Mouse (Mus musculus): ENCODE measurements around the gene Spsb1. TPM values are rescaled to one million over a fixed set of nuclear protein-coding genes. Genes with fewer than 3 reads are reported as not detected.
A peak's percentile ranks its signal among the peaks of the same experiment; 100 is the strongest.

The Spsb1 gene
- total RNA-seq (2021), result 10 to 100 TPM; 17.7 to 19.6 TPM
- long read RNA-seq, experiment 1, transcript Spsb1-201 (3 exons, 3,092 nt), result major isoform, 13 of 22 reads
- long read RNA-seq, experiment 1, partial matches to known transcripts, result 0 of 22 reads
- long read RNA-seq, experiment 1, other reads (novel, unspliced or antisense), result 9 of 22 reads
- long read RNA-seq, experiment 2, transcript Spsb1-201 (3 exons, 3,092 nt), result major isoform, 21 of 24 reads
- long read RNA-seq, experiment 2, partial matches to known transcripts, result 0 of 24 reads
- long read RNA-seq, experiment 2, other reads (novel, unspliced or antisense), result 1 of 24 reads

DNA sequence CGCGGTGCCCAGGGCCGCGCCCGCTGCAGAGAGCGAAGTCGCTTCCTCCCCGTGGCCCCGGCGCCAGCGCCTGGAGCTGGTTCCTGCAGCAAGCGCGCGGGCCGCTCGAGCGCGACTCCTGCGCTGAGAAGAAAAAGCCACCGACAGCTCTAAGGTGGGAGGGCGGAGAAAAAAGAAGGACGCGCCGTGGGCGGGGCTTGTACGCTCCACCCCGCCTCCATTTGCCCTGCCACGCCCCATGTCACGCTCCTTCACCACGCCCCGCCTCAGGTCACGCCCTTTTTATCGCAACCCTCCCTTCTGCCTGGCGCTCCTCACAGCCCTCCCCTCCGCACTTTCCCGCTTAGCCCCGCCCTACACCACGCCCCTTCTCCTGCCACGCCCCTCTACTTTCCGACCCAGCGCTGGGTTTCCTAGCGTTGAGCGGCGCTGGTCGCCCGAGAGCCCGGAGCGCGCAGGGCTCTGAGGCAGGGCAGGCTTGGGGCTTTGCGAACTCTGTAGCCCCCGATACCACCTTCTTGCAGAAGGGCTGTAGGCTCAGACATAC is at the start of gene Spsb1:
Gene Spsb1 (minus strand): TSS at position 151 of the 547 bp plus-strand sequence.
- peak; percentile 94 to 95 for DNase-seq (ENCODE audit: low spot score in 2 of 2)
- intact Hi-C loops (cut with DNase I), result loop anchor here (5.0 kb wide), 3 partner anchors 103 to 218 kb away; partner anchors contain the start of gene Tmem201

DNA sequence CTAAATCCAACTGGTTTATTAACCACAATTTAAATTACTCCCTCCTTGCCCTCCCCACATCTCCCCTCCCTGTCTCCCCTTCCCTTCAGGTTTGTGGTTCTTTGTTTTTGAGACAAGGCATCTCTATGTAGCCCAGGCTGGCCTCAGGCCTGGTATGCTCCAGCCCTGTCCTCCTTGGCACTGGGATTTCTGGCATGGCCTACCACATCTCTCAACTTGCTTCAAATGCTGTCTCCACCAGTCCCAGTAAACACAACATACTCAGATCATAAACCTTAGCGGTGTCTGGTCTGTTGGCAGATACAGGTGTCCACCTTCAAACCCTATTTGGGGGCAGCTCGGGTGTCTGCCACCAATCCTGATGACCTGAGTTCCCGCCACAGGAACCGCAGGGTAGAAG is 48.8 kb upstream of the Spsb1 start:
- no peak for DNase-seq (ENCODE audit: low spot score in 2 of 2)
- intact Hi-C loops (cut with DNase I), result no loop called here

DNA sequence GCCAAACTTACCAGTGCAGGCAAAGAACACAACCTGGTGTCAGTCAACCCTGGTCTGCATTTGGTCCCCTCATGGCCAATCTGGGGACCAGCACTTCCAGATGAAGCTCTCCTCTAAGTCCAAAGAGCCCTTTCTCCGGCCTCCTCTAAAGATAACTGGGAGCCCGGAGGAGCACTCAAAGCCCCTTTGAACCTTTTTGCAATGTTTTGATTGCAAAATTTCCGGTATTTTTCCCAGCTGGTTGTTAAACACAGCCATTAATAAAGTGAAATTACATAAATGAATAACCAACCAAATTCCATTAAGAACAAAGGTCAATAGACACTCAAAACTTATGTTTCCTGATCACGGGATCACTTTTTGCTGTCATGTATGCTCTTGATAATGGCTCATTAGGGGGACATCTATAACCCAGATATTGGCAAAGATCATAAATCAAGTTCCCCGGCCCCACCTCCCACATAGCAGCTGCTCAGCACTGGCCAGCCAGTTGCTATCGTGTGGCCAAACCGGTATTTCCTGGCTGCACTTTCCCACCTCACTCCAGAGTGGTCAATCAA is 48.3 kb upstream of the Spsb1 start:
- DNase-seq (ENCODE audit: low spot score in 2 of 2), result no peak
- intact Hi-C loops (cut with DNase I), result no loop called here

DNA sequence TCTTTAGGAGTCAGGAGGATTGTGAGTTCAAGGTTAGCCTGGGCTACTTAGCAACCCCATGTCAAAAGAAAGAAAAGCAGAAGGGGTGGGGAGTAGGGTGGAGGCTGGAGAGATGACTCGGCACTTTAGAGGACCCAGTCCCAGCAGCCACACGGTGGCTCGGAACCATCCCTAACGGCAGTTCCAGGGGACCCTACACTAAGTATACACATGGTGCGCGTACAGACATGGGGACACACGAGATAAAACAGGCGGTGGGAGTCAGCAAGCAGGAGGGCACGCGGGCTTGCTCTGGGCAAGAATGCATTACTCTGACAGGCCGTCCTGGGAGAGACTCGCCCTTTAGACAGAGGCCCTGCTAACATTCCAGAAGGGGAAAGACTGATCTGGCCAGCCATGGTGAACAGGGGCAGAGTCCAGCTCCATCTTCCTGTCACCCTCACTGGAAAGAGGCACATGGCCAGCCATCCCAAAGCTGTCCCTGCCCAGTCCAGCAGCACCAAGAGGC is 47.2 kb upstream of the Spsb1 start:
- DNase-seq (ENCODE audit: low spot score in 2 of 2), result no peak
- intact Hi-C loops (cut with DNase I), result no loop called here

DNA sequence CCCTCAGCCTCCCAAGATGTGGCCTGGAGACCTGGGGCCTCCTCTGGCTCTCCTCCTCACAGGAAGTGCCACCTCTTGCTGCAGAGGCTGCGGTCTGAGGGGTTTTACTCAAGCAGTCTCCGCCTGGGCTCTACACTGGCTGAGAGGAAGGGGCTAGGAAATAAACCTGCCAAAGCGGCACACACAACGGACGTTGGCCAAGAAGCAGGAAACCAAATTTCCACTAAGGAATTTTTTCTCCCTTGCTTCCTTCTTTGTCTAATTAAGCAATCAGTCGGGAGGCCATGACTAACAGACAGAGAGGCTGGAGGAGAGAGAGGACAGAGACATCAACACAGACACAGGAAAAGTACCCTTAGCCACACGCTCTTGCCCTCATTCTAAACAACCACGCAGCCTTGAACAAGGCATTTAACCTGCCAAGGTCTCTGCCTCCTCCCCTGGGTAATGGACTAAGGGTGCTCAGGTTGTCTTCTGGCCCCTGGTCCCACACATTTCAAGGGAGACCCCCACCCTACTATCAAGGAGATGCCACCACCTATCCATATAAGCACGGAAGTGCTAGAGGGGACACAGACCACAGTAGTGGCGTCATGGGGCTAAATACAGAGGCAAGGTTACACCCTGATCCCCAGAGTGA is 46.5 kb upstream of the Spsb1 start:
- DNase-seq (ENCODE audit: low spot score in 2 of 2), result no peak
- intact Hi-C loops (cut with DNase I), result no loop called here

DNA sequence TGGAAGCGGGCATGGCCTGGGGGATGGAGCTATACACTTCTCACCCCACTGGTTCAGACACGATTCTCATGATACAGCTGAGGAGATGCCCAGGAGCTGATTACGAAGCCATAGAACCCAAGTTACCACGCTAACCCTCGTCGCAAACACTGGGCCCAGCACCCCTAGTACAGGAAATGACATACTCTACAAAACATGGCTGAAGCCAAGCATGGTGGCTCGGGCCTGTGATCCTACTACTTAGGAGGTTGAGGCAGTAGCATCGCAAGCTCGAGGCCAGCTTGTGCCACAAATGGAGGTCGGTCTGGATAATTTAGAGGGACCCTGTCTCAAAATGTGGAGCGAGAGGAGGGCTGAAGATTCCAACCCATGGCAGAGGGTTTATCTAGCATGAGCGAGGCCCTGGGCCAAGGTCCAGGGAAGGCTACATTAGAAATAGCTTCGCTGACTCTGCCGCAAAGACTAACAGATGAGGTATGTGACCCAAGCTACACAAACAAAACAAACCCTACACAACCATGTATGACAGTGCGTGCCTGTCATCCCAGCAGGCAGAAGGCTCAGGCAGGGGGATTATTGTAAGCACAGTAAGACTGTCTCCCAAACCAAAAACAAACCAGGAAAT is 45.2 kb upstream of the Spsb1 start:
- intact Hi-C loops (cut with DNase I), result no loop called here
- no peak for DNase-seq (ENCODE audit: low spot score in 2 of 2)

DNA sequence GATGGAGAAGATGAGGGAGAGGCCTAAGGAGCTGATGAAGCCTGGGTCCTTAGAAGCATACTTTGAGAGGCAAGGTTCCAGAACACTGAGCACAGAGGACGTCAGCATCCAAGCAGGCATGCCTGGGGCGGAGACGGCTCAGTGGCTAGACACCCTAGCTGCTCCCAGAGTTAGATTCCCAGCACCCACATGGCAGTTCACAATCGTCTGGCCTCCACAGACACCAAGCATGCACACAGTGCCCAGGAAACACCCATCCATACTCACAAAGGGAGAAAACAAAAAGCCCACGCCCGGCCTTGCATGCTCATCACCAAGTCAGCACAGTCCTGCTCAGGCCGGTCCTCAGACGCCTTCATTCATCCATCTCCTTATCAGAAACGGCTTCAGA is 44.7 kb upstream of the Spsb1 start:
- no peak for DNase-seq (ENCODE audit: low spot score in 2 of 2)
- intact Hi-C loops (cut with DNase I), result no loop called here

DNA sequence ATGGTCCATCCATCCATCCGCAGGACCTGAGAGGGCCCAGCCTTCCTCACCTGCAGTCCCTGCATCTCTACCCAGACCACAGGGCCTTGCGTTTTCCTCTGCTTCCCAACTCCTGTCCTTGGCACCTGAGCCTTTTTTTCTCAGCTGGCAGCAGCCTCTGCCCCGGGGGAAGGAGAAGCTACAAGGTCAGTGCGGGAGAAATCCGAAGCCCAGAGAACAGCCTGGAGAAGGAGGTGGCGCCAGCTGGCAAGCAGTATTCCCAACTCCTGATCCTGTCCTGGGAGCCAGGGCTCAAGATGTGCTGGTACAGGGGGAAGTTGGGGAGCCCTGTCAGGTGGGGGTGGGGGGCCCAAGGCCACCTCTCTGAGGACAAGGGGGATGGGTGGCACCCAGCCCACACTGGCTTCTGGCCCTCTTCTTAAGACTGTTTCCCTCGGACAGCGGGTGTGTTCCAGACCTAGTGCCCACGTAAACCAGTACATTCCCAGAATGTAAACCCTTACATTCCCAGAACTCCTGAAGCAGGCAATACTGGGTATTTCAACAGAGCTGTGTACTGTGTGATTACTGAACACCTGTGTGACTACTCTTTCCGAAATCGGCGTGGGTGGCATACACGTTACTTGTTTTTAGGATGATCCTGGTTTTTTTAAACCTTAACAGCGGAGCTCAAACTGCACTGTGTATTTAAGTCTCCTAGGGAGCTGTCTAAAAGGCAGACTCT is 44.1 kb upstream of the Spsb1 start:
- intact Hi-C loops (cut with DNase I), result no loop called here
- DNase-seq (ENCODE audit: low spot score in 2 of 2), result no peak

DNA sequence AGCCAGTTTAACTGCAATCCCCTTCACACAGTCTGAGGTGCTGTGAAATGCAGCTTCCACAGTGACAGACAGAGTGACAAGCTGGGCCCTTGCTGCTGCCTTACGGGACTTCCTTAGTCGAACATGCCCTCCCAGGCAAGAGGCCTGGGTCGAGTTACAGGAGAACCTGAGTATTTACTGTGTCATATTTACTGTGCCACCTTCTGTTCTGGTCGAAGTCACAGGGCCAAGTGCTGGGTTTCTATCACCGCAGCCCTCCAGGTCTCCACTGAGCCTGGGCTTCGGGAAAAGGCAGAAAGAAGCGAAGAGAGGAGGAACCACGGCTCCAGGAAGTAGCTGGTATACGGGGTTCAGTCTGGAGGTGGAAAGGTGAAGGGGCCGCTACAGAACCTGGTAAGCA is 43.2 kb upstream of the Spsb1 start:
- no peak for DNase-seq (ENCODE audit: low spot score in 2 of 2)
- intact Hi-C loops (cut with DNase I), result no loop called here

DNA sequence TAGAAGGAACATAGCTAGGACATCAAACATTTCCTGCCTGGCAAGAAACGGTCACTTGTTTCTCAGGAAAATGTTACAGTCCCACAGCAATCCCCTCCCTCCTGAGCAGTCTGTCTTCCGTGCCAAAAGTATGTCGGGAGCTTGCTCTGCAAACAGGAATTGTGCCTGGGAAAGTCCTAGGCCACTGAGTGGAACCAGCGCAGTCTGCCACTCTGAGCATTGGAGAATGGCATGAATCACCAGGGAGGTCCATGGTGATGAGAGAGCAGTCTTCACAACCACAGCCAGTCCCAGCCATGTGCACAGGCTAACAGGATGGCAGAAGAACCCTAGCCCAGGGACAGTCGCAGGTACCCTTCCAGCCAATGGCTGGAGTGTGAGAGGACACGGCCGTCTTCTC is 41.6 kb upstream of the Spsb1 start:
- intact Hi-C loops (cut with DNase I), result no loop called here
- no peak for DNase-seq (ENCODE audit: low spot score in 2 of 2)

DNA sequence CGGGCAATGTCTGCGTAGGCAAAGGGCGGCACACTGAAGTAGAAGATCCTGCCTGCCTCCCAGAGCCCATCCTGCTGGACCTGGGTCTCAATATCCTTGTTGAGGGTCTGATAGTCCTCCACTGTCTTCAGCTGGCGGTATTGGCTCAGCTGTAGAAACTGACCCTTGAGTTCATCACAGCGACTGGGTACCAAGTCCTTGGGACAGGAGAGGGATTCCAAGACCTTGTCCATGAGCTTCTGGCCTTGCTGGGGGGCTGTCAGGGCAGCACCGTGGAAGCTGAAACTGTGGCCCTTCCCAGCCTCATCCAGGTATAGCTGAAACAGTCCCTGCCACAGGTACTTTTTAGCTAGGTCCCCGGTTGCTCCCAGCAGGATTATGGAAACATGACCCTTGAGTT is 41.1 kb upstream of the Spsb1 start:
- no peak for DNase-seq (ENCODE audit: low spot score in 2 of 2)
- intact Hi-C loops (cut with DNase I), result no loop called here

DNA sequence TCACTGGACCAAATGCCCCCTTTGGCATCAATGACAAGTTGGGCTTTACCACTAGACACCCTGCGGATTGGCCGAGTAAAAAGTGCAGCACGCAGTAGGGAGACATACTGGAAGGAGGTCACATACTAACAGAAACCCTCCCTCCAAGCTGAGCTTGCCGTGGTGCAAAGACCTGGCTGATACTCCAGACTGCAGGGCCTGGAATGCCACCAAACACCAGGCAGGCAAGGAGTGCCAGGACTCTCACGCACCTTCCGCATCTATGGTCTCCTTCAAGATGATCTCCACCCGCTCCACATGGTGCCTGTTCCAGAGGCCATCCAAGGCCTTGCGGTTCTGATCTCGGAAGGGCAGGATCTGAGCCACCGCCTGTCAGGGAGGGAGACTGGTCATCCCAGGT is 39.4 kb upstream of the Spsb1 start:
- no peak for DNase-seq (ENCODE audit: low spot score in 2 of 2)
- intact Hi-C loops (cut with DNase I), result no loop called here

DNA sequence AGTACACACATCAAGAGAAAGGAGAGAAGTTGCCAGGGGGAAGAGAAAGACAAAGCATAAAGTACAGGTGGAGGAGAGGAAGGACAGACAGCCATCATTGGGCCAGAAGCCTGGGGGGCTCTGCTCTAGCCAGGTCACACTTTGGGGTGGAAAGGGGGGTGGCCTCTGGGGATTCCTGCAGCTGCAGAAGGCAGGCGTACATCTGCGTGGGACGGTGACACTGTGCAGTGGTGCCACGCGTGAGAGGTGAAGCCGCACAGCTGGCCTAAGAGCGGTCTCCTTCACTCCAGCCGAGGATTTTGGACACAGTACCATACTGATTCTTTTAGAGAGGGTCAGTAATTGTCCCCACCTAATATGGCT is 37.8 kb upstream of the Spsb1 start:
- no peak for DNase-seq (ENCODE audit: low spot score in 2 of 2)
- intact Hi-C loops (cut with DNase I), result no loop called here

DNA sequence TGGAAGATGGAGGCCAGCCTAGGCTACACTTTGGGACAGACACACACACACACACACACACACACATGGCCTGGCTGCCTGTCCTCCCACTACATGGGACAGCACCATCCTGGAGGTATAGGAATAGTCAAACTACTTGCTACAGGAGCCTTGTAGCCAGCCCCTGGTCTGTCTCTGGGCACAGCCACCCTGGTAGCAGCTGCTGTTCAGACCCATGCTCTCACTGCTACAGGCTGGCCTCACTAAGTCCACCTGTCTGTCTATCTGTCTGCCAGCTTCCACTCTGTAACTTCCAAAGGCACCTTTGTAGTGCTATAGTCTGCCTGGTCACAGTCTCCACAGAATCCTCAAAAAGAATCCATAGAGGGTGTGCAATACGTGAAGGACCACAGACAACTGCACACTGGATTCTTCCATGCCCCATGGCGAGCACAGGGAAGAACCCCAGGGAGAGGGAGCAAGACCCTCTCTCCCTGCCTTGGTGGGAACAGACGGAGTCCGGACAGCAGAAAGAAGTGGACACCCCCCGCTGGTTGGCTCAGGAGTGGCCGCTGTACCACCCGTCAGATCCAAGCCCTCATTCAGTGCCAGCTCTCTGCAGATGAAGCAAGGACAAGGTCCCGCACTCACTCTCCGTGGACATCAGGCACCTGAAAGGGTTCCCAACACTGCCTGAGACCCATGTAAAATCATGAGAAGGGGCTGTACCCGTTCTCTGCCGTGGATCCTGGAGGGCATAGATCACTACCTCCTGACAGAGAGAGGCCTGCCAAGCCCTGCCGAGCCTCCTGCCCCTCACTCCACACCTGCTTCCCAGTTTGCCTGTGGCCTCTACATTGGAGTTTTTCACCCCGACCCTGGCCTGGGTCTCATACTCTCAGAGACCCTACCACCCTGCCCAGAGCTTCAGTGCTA is 37.2 kb upstream of the Spsb1 start:
- intact Hi-C loops (cut with DNase I), result no loop called here
- no peak for DNase-seq (ENCODE audit: low spot score in 2 of 2)

DNA sequence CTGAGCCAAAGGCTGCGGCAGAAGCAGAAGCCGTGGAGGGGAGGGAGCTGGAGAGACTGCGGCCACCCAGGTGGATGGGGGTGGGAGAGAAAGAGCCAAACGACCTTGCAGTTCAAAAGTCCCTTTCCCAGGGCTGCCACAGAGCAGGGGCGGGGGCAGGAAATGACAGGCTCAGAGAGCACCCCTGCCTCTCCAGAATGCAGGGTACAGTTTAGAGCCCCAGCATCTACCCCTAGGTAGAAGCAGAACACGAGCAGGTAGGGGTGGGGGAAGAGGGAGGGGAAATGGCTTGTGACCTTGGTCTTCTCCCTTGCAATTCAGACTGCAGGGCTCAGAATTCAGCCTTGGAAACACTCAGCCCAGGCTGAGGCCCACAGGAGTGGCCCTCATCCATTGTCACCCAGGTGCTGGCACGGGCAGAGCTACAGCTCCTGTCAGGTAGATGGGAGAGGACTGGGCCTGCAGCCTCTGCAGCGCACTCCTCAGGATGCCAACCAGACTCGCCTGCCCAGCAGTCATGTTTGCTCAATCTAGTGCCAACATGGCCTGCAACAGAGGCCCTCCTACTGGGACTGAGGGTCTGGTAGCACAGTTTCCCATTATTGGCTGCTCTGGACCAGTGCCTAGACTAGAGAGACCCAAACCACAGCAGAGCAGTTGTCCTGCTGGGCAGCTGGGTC is 36.3 kb upstream of the Spsb1 start:
- intact Hi-C loops (cut with DNase I), result no loop called here
- DNase-seq (ENCODE audit: low spot score in 2 of 2), result no peak

DNA sequence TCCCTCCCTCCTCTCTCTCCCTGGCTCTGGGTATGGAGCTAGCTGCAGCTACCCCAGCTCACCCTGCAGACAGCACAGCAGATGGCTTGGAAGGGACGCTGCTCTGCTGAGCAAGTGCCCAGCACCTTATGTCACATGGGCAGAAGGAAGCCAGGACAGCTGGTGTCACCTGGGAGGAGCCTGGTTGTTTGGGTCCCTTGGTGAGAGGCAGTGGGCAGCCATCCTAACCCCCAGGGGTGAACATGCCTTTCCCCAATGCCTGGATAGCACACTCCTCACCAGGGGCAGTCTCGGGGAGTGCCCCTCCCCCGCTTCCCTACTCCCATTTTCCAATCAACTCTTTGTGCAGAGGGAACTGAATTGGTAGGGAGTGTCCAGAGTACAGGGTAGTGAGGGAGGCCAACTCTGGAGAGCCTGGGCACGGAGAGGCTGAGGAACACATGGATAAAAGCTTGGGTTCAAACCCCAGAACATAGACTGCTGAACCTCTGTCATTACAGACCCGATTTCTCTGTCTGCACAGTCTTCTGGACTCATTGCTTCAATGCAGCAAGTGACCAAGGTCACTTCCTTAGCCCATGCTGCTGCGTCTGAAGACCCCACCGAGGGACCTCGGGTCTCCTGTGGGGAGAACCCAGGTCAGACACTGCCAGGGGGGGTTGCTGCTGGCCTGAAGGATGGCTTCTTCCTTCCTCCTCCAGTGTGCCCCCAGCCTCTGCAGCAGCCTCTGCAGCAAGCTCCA is 35.5 kb upstream of the Spsb1 start:
- DNase-seq (ENCODE audit: low spot score in 2 of 2), result no peak
- intact Hi-C loops (cut with DNase I), result no loop called here

DNA sequence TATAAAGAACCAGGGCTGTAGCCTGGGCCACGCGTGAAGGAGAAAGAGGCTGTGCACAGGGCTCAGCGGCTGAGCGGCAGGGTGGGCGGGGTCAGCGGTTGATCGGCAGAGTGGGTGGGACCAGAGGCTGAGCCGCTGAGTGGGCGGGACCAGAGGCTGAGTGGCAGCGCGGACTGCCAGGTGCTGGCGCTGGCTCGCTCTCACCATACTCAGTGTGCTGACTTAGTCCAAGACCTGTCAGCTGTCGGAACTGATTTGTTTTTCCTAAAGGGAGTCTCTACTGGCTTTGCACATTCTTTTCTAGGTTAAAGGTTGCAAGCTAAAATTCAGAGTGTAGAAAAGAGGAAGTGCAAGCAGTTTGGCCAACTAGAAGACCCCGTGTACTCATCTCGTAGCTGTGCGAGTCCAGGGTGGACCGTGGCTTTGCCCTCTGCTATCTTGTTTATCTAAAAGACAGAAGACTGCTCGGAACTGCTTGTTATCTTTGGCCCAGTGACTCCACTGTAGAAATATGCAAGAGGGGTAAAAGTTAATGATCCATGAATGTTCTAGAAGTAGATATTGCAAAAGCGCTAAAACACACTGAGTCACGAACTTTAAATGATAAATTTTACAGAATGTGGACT is 34.2 kb upstream of the Spsb1 start:
- intact Hi-C loops (cut with DNase I), result no loop called here
- DNase-seq (ENCODE audit: low spot score in 2 of 2), result peak; percentile 86 to 89

All from left cerebral cortex, postnatal 14 days (tissue).